In the genomic region with DNA sequence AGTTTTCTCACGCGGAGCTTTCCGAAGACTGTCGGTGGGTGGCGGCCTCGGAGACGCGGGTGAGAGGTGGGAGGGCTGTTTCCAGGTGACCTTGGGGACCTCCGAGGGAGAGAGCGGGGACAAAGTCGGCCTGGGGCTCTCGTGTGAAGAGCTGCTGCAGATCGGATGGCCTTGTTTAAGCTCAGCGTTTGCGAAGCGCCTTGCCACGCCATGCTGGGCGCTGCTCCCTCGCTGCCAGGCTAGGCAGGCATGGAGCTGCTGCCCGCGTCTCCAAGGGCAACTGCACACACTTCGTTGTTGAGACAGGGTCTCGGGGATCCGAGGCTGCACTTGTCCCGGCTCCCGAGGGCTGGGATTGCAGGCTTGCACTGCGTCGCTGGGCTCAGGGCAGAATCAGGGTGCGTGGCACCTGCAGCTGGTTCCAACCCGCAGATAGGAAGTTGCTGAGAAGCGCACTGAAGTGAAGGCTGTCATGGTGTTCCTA, we compare ENCODE assay signal across 8 mouse cellular contexts. TPM values are rescaled to one million over a fixed set of nuclear protein-coding genes. Genes with fewer than 3 reads are reported as not detected.
DNase-seq lines count a peak whose midpoint lies in the region; ATAC-seq lines count a peak whose summit lies in the region.

Mrpl47 (minus strand) TSS at position 434 of the 484 bp plus-strand sequence.

- peak; percentile 74 for ATAC-seq in midbrain, embryonic 16.5 days

- peaks cover 11% of the 10 kb centered on the region for H3K4me1 ChIP-seq in heart, embryonic 10.5 days
- H3K4me1 ChIP-seq in midbrain, embryonic 16.5 days (ENCODE audit: control insufficient read depth, insufficient read depth, low read length), result peaks cover 26% of the 10 kb centered on the region

- peak within 1 kb of the TSS; percentile 84 for H3K4me3 ChIP-seq in heart, embryonic 10.5 days
- peak within 1 kb of the TSS; percentile 69 for H3K4me3 ChIP-seq in midbrain, embryonic 16.5 days (ENCODE audit: low read depth, low read length)

- peak within 1 kb of the TSS; percentile 93 for H3K27ac ChIP-seq in heart, embryonic 10.5 days
- H3K27ac ChIP-seq in midbrain, embryonic 16.5 days (ENCODE audit: low read length), result peak within 1 kb of the TSS; percentile 86

- no peaks in the 10 kb centered on the region for H3K9me3 ChIP-seq in heart, embryonic 10.5 days
- H3K9me3 ChIP-seq in midbrain, embryonic 16.5 days (replicated peaks; ENCODE audit: control insufficient read depth, low read length, poor library complexity, severe bottlenecking), result no peaks in the 10 kb centered on the region

- WGBS in heart, embryonic 10.5 days, result under 1% methylated on average over 31 of the region's 31 CpGs
- WGBS in midbrain, embryonic 16.5 days, result under 1% methylated on average over 31 of the region's 31 CpGs

- peak within 1 kb of the TSS; percentile 87 for H3K9ac ChIP-seq in midbrain, embryonic 16.5 days (ENCODE audit: low read depth, low read length)

- DNase-seq in ovary, postnatal 10 days (ENCODE audit: low spot score), result peak; percentile 4
- DNase-seq in ovary, postnatal 36 days (ENCODE audit: low spot score), result no peak
- DNase-seq in c-Kit-positive CD71-positive TER-119-positive erythroid progenitor cells, embryonic 14.5 days (ENCODE audit: low spot score), result peak; percentile 24
- DNase-seq in heart, embryonic 10.5 days (ENCODE audit: low spot score), result no peak
- no peak for DNase-seq in layer of hippocampus, postnatal 36 days
- DNase-seq in right cerebral cortex, postnatal 36 days (ENCODE audit: low spot score in 2 of 2), result no peak
- DNase-seq in kidney, postnatal 10 days, result no peak

- peaks cover 39% of the 10 kb centered on the region for H3K36me3 ChIP-seq in heart, embryonic 10.5 days
- peaks cover 14% of the 10 kb centered on the region; the same call in 1 of the 2 replicates for H3K36me3 ChIP-seq in midbrain, embryonic 16.5 days (ENCODE audit: control insufficient read depth, insufficient read depth, low read length)

- peak within 1 kb of the TSS; percentile 88 for H3K4me2 ChIP-seq in midbrain, embryonic 16.5 days (ENCODE audit: low read length)

- H3K27me3 ChIP-seq in heart, embryonic 10.5 days (ENCODE audit: insufficient read depth, poor library complexity, severe bottlenecking), result no peaks in the 10 kb centered on the region
- H3K27me3 ChIP-seq in midbrain, embryonic 16.5 days (ENCODE audit: control insufficient read depth, insufficient read depth, low read depth, low read length), result no peaks in the 10 kb centered on the region

RNA-seq across cellular contexts. Expression of gene Mrpl47, which starts in this region (rescaled TPM):
- 32.4 and 40.5 TPM in 2 replicates for polyA plus RNA-seq in heart, embryonic 10.5 days (2016; fragmentation: Nextera tagmentation; extraction: Ambion mirVana)
- 10 to 100 TPM; 19.3 to 20.6 TPM for total RNA-seq in layer of hippocampus, postnatal 36 days (2021)
- polyA plus RNA-seq in midbrain, embryonic 16.5 days (2015; fragmentation: Nextera tagmentation; extraction: Ambion mirVana), result 23.7 and 26.9 TPM in 2 replicates

Comparison
In these comparisons a context has a peak if more than half of its experiments do, and no peak if none do; other contexts are left out.
1. DNase-seq: peak in ovary, postnatal 10 days (single experiment) and c-Kit-positive CD71-positive TER-119-positive erythroid progenitor cells, embryonic 14.5 days (single experiment); none in ovary, postnatal 36 days (single experiment), heart, embryonic 10.5 days (single experiment), layer of hippocampus, postnatal 36 days (0 of 2), right cerebral cortex, postnatal 36 days (0 of 2) and kidney, postnatal 10 days (single experiment).